Mouse (Mus musculus) testis, adult 2 months (tissue): ENCODE data around the gene Paxbp1. TPM values are rescaled to one million over a fixed set of nuclear protein-coding genes. Genes with fewer than 3 reads are reported as not detected.
"Not testable (repeated sequence)": the region's sequence is repeated elsewhere in the genome, so short reads cannot be mapped to it uniquely, and the experiment has no call there.

Experiments
- H3K27ac ChIP-seq: fragments of 200-500 bp; 2 replicates; pipeline ENCODE4 v1.5.1; 2012; ENCODE audit warnings: low read depth, low read length; ENCODE audit not compliant: control insufficient read depth, insufficient read depth
- H3K27me3 ChIP-seq: fragments of 200-500 bp; 2 replicates; pipeline ENCODE4 v1.6.1; 2012; ENCODE audit warnings: mild to moderate bottlenecking, low read length, moderate library complexity; ENCODE audit not compliant: control insufficient read depth, insufficient read depth
- H3K36me3 ChIP-seq: fragments of 200-500 bp; 2 replicates; pipeline ENCODE4 v1.6.1; 2012; ENCODE audit warnings: mild to moderate bottlenecking, low read length; ENCODE audit not compliant: control insufficient read depth, insufficient read depth
- H3K4me1 ChIP-seq: fragments of 200-500 bp; 2 replicates; pipeline ENCODE4 v1.6.1; 2012; ENCODE audit warnings: low read length; ENCODE audit not compliant: control insufficient read depth, insufficient read depth
- H3K4me3 ChIP-seq: fragments of 200-500 bp; 2 replicates; pipeline ENCODE4 v1.5.1; 2012; ENCODE audit warnings: low read depth, mild to moderate bottlenecking, low read length, moderate library complexity, mixed read lengths; ENCODE audit not compliant: control insufficient read depth
- CTCF ChIP-seq: fragments of 200-500 bp; IDR thresholded peaks from 2 replicates; pipeline ENCODE4 v1.5.1; 2012; ENCODE audit warnings: low read depth, mild to moderate bottlenecking, inconsistent platforms, low read length, moderate library complexity; ENCODE audit not compliant: control insufficient read depth, insufficient read depth, insufficient replicate concordance
- POLR2A ChIP-seq: fragments of 200-500 bp; IDR thresholded peaks from 2 replicates; pipeline ENCODE4 v1.6.1; 2012; ENCODE audit warnings: low read depth, mild to moderate bottlenecking, inconsistent platforms, low read length, moderate library complexity; ENCODE audit not compliant: control insufficient read depth
- polyA plus RNA-seq: library from polyadenylated mRNA; depleted of rRNA; stranded (reverse); fragments of >200 nt; gene quantifications from 2 replicates; pipeline ENCODE4 v1.2.3, GENCODE M21; 2012

Gene Paxbp1
- polyA plus RNA-seq, 1 experiment = 19.9 TPM

DNA sequence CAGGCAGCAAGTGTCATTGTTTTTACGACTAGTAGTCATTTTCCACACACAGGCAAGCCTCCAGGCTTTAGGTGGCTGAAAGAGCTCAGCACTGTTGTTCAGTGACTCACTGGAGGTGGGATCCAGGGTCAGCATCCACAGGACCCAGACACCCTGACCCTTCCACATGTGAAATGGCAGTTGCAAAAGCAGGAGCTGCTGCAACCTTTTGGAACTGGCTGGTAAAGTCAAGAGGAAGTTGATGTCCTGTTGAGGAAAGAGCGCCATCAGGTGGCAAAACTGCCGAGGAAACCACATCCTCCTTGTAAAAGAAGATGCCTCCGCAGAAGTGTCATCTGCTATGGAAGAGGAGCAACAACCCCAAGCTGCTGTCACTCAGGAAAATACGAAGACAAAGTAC, 31.8 kb upstream of the Paxbp1 start:
- Histone ChIP-seq H3K27ac (no peak overlapping the region), H3K4me1 (0 out of 2 replicates have a peak, but pooled peaks cover 2% of the 10 kb centered on the region), H3K4me3 (peak overlapping the region; percentile 49), H3K36me3 (no peaks in the 10 kb centered on the region), H3K27me3 (no peaks in the 10 kb centered on the region)
- TF ChIP-seq POLR2A = no peak
- no peak for TF ChIP-seq CTCF

DNA sequence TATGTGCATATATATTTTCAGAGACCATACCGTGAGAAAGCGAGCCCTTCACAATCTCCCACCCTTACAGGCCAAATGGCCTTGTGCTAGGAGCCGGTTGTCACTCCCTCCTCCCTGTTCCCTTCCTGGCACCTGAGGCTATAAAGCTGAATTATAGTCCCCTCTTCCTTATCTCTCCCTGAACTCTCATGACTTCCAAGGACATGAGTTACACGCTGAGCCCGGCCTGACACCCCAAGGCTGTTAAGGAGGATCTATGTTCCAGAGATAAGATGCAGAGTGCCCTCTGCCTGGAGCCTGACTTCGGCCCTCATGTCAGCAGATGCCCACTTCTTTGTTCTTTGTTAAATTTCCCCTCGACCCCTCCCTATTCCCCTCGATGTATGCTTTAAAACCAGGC, 31.1 kb upstream of the Paxbp1 start:
- H3K4me1 ChIP-seq, H3K36me3 ChIP-seq, H3K27me3 ChIP-seq, H3K4me3 ChIP-seq, H3K27ac ChIP-seq: not testable (repeated sequence)

DNA sequence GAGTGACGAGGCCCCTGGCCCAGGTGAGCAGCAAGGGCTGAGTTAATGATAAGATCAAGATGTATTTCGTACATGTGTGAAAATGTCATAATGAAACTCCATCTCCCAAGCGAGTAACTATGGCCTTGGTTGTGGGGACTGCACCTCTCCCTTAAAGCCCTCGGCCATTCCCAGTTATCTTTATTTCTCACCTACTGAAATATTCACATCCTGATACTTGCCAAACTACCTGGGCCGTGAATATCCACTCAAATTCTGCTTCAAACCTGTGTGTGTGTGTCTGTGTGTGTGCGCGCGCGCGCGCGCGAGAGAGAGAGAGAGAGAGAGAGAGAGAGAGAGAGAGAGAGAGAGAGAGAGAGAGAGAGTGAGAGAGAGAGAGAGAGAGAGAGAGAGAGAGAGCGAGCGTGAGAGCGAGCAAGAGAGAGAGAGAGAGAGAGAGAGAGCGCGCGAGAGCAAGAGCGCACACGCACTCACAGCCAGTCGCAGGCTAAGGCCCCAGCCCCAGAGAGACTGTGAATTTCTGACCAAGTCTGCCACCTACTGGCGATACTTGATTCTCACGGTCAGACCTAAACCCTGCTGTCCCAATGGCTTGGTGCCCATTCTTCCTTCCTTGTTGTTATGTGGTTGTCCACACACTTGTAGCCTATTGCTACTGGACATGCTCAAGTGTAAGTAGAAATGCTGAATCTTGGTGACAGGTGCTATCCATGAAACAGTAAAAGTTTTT, 29.0 kb upstream of the Paxbp1 start:
- TF ChIP-seq POLR2A = no peak
- TF ChIP-seq CTCF = peak; percentile 70; the same call in 1 of the 2 replicates
- Histone ChIP-seq H3K4me1 (peaks cover 4% of the 10 kb centered on the region), H3K4me3 (peak overlapping the region; percentile 57), H3K36me3 (no peaks in the 10 kb centered on the region), H3K27me3 (no peaks in the 10 kb centered on the region), H3K27ac (no peak overlapping the region)

DNA sequence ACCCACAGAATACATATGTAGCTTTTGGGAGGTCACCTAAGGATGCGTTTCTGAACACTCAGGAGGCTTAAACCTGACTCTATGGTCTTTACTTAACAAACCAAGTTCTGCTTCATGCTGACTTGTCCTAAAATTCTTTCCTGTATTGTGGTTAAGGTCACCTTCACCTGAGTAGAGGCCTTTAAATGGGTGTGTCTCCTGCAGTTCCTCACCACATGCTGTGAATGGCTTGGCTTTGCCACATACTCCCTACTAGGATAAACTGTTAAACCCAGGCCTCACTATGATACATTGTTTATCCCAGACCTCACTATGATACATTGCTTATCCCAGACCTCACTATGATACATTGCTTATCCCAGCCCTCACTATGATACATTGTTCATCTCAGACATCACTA, 27.9 kb upstream of the Paxbp1 start:
- Histone ChIP-seq H3K27ac (no peak overlapping the region), H3K4me1 (peaks cover 4% of the 10 kb centered on the region), H3K4me3 (no peak overlapping the region), H3K36me3 (no peaks in the 10 kb centered on the region), H3K27me3 (no peaks in the 10 kb centered on the region)
- TF ChIP-seq POLR2A (no peak), CTCF (no peak)

DNA sequence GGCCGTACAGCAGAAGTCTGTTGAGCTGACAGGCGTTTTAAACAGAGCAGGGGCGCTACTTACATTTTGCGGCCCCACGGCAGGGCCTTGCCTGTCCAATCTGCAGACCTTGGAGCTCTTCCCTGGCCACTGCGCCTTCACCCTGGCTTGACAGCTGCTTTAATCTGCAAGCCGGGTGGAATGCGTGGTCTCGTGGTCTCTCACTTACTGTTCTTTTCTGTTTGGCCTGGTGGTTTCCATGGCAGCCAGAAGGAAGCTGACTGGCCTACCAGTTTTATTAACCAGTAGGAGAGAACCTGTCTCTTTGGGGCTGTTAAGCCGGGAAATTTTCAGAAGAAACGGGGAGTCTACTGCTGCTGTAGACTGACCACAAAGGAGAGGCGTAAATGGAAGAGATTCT, 24.6 kb upstream of the Paxbp1 start:
- Histone ChIP-seq H3K36me3 (no peaks in the 10 kb centered on the region), H3K27me3 (no peaks in the 10 kb centered on the region), H3K4me1 (peaks cover 6% of the 10 kb centered on the region), H3K4me3 (peak overlapping the region; percentile 82), H3K27ac (peak overlapping the region; percentile 73)
- TF ChIP-seq POLR2A = peak; percentile 59; the same call in 1 of the 2 replicates
- TF ChIP-seq CTCF = no peak

DNA sequence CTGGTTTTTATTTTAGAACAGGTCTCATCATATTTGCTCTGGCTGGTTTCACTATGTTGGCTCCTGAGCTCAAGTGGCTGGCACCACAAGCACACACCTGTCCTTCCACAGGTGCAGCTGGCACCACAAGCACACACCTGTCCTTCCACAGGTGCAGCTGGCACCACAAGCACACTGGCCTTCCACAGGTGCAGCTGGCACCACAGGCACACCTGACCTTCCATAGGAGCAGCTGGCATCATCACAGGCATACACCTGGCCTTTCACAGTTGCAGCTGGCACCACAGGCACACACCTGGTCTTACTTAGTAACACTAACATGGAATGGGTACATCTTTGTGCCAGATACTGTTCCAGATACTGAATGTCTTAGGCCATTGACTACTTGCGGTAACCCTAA, 22.8 kb upstream of the Paxbp1 start:
- TF ChIP-seq CTCF = no peak
- TF ChIP-seq POLR2A = no peak
- no peak overlapping the region for H3K27ac ChIP-seq
- no peaks in the 10 kb centered on the region for H3K36me3 ChIP-seq
- H3K27me3 ChIP-seq = no peaks in the 10 kb centered on the region
- H3K4me3 ChIP-seq = no peak overlapping the region; the same call in 1 of the 2 replicates
- peaks cover 6% of the 10 kb centered on the region for H3K4me1 ChIP-seq

DNA sequence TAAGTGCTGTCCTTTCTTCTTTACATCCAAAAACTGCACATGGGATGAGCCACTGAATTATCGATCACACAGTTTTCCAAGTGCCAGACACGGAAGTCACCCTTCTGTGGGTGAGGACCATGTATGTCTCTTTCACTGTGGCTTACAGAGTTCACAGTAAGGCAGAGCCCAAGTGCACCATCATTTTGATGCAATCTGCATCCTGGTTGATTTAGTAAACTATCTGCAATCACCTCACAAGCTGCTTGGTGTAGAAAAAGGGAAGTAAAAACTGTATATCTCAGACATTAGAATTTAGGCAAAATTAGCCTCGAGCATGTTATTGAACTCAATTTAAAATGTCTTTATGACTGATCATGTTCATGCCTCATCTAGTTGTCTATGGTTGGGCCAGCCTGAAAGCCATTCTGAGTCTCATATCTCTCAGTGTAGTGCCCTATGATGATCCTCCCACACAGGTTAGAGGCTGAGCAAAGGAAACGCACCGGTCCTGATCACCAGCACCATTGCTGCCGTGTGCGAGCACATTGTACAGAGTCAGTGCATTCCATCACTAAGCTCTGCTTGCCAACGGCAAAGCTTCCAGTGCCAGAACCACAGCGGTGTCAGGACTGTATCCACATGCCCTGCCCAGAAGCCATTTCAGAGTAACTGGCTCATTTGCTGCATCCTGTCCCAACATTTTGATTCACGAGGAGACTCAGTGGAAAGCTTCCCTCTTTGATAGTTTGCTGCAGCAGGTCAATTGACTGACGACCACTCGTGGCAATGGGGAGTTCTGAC, 20.4 kb upstream of the Paxbp1 start:
- Histone ChIP-seq H3K27me3 (no peaks in the 10 kb centered on the region), H3K4me1 (peaks cover 6% of the 10 kb centered on the region), H3K36me3 (no peaks in the 10 kb centered on the region), H3K4me3 (no peak overlapping the region), H3K27ac (no peak overlapping the region)
- TF ChIP-seq CTCF = no peak
